10 mouse cellular contexts compared by ENCODE assay signal in genomic region chr3:88148354-88148753, GRCm38 (mm10). TPM values are rescaled to one million over a fixed set of nuclear protein-coding genes. Genes with fewer than 3 reads are reported as not detected.
DNase-seq lines count a peak whose midpoint lies in the region; ATAC-seq and TF ChIP-seq lines count a peak whose summit lies in the region.
"Had no signal": no experiment of that assay in that cellular context is flagged by ENCODE, and none has a peak within 500 bp of the region (broad histone marks: within the 10 kb centered on the region; RNA-seq: fewer than 3 reads in every experiment).

No protein-coding gene starts in this region.

- no peak overlapping the region for H3K9ac ChIP-seq in forebrain, embryonic 13.5 days
- no peak overlapping the region for H3K9ac ChIP-seq in forebrain, embryonic 16.5 days (replicated peaks; ENCODE audit: low read depth, low read length)
- no peak overlapping the region for H3K9ac ChIP-seq in liver, embryonic 16.5 days (ENCODE audit: low read depth, low read length)
- H3K9ac ChIP-seq in stomach, postnatal 0 days (ENCODE audit: low read length) = no peak overlapping the region
- no peak overlapping the region for H3K9ac ChIP-seq in forebrain, postnatal 0 days

- no peaks in the 10 kb centered on the region for H3K36me3 ChIP-seq in forebrain, embryonic 13.5 days (ENCODE audit: poor library complexity, severe bottlenecking)
- H3K36me3 ChIP-seq in forebrain, embryonic 16.5 days (ENCODE audit: control insufficient read depth, insufficient read depth) = no peaks in the 10 kb centered on the region
- no peaks in the 10 kb centered on the region for H3K36me3 ChIP-seq in liver, embryonic 16.5 days (ENCODE audit: control insufficient read depth, insufficient read depth)
- no peaks in the 10 kb centered on the region for H3K36me3 ChIP-seq in stomach, postnatal 0 days (ENCODE audit: control insufficient read depth, insufficient read depth, low read length)
- H3K36me3 ChIP-seq in forebrain, postnatal 0 days (ENCODE audit: insufficient read depth) = peaks cover 4% of the 10 kb centered on the region; the same call in 1 of the 2 replicates

- H3K4me2 ChIP-seq in forebrain, embryonic 13.5 days = peak overlapping the region; percentile 19; the same call in 1 of the 2 replicates
- H3K4me2 ChIP-seq in forebrain, embryonic 16.5 days (ENCODE audit: low read length) = no peak overlapping the region
- H3K4me2 ChIP-seq in liver, embryonic 16.5 days (ENCODE audit: low read depth, low read length) = 0 out of 2 replicates have a peak overlapping the region, but pooled peaks have one; percentile 1
- H3K4me2 ChIP-seq in stomach, postnatal 0 days (replicated peaks; ENCODE audit: low read depth) = no peak overlapping the region
- no peak overlapping the region for H3K4me2 ChIP-seq in forebrain, postnatal 0 days (ENCODE audit: low read depth)

- ATAC-seq in forebrain, embryonic 13.5 days = no peak
- no peak for ATAC-seq in forebrain, embryonic 16.5 days
- ATAC-seq in liver, embryonic 16.5 days (ENCODE audit: low read depth) = no peak
- no peak for ATAC-seq in stomach, postnatal 0 days (ENCODE audit: low FRiP score, low TSS enrichment)
- no peak for ATAC-seq in forebrain, postnatal 0 days
- ATAC-seq: CD4-positive, CD25-positive, alpha-beta regulatory T cell, adult 4 months had no signal

- H3K27me3 ChIP-seq in forebrain, embryonic 13.5 days = no peaks in the 10 kb centered on the region
- H3K27me3 ChIP-seq in forebrain, embryonic 16.5 days (replicated peaks; ENCODE audit: control insufficient read depth, insufficient read depth, low read length) = no peaks in the 10 kb centered on the region
- H3K27me3 ChIP-seq in liver, embryonic 16.5 days (ENCODE audit: control insufficient read depth, insufficient read depth, low read depth, low read length) = no peaks in the 10 kb centered on the region
- H3K27me3 ChIP-seq in stomach, postnatal 0 days (ENCODE audit: control insufficient read depth, insufficient read depth, low read length) = no peaks in the 10 kb centered on the region
- H3K27me3 ChIP-seq in forebrain, postnatal 0 days (ENCODE audit: insufficient read depth, low read length) = no peaks in the 10 kb centered on the region

- H3K27ac ChIP-seq in forebrain, embryonic 13.5 days = peak overlapping the region; percentile 94
- no peak overlapping the region for H3K27ac ChIP-seq in forebrain, embryonic 16.5 days (ENCODE audit: low read length)
- H3K27ac ChIP-seq in liver, embryonic 16.5 days (ENCODE audit: low read length) = peak overlapping the region; percentile 67
- peak overlapping the region; percentile 70 for H3K27ac ChIP-seq in stomach, postnatal 0 days (replicated peaks)
- H3K27ac ChIP-seq in forebrain, postnatal 0 days (ENCODE audit: low read depth, low read length) = no peak overlapping the region

- H3K4me3 ChIP-seq in forebrain, embryonic 13.5 days = no peak overlapping the region
- H3K4me3 ChIP-seq in forebrain, embryonic 16.5 days (replicated peaks; ENCODE audit: low read length) = no peak overlapping the region
- H3K4me3 ChIP-seq in liver, embryonic 16.5 days (ENCODE audit: low read depth, low read length) = no peak overlapping the region
- H3K4me3 ChIP-seq in stomach, postnatal 0 days (ENCODE audit: low read depth, low read length) = no peak overlapping the region
- no peak overlapping the region for H3K4me3 ChIP-seq in forebrain, postnatal 0 days (ENCODE audit: low read depth, low read length)

- TF ChIP-seq EP300 in stomach, postnatal 0 days (optimal IDR thresholded peaks at IDR 0.05) = no peak

- no peaks in the 10 kb centered on the region for H3K9me3 ChIP-seq in forebrain, embryonic 13.5 days (replicated peaks)
- H3K9me3 ChIP-seq in forebrain, embryonic 16.5 days (ENCODE audit: control insufficient read depth, low read length) = no peaks in the 10 kb centered on the region
- H3K9me3 ChIP-seq in liver, embryonic 16.5 days (replicated peaks; ENCODE audit: control insufficient read depth, low read length) = no peaks in the 10 kb centered on the region
- no peaks in the 10 kb centered on the region for H3K9me3 ChIP-seq in stomach, postnatal 0 days (ENCODE audit: control insufficient read depth, low read length)
- no peaks in the 10 kb centered on the region for H3K9me3 ChIP-seq in forebrain, postnatal 0 days (ENCODE audit: low read length)

- TF ChIP-seq CTCF in stomach, postnatal 0 days (IDR thresholded peaks at IDR 0.05; ENCODE audit: low read depth) = no peak
- TF ChIP-seq CTCF in forebrain, postnatal 0 days (IDR thresholded peaks at IDR 0.05; ENCODE audit: low read depth) = no peak

- WGBS in forebrain, embryonic 13.5 days = 91% methylated on average over 5 of the region's 5 CpGs
- WGBS in forebrain, embryonic 16.5 days = 94% methylated on average over 5 of the region's 5 CpGs
- WGBS in liver, embryonic 16.5 days (ENCODE audit: insufficient replicate concordance) = 52% methylated on average over 5 of the region's 5 CpGs
- WGBS in stomach, postnatal 0 days = 78% methylated on average over 5 of the region's 5 CpGs
- 89% methylated on average over 5 of the region's 5 CpGs for WGBS in forebrain, postnatal 0 days

- peak; percentile 35 for DNase-seq in lung, postnatal 36 days
- DNase-seq in lung, adult 18-20 months = no peak
- DNase-seq in stomach, postnatal 0 days (ENCODE audit: low spot score) = no peak
- DNase-seq in forebrain, postnatal 0 days = no peak
- no peak for DNase-seq in layer of hippocampus, postnatal 36 days
- DNase-seq: kidney, postnatal 4 days had no signal

- peaks cover 100% of the 10 kb centered on the region for H3K4me1 ChIP-seq in forebrain, embryonic 13.5 days
- peaks cover 94% of the 10 kb centered on the region for H3K4me1 ChIP-seq in forebrain, embryonic 16.5 days (replicated peaks; ENCODE audit: control insufficient read depth, insufficient read depth, low read length)
- peaks cover 86% of the 10 kb centered on the region for H3K4me1 ChIP-seq in liver, embryonic 16.5 days (ENCODE audit: control insufficient read depth, low read depth, low read length)
- peaks cover 44% of the 10 kb centered on the region for H3K4me1 ChIP-seq in stomach, postnatal 0 days (replicated peaks; ENCODE audit: control insufficient read depth, insufficient read depth)
- H3K4me1 ChIP-seq in forebrain, postnatal 0 days (ENCODE audit: insufficient read depth) = peaks cover 69% of the 10 kb centered on the region

RNA-seq across cellular contexts. Expression of gene Mef2d, which starts 6.2 kb away (rescaled TPM):
- 15.0 and 16.5 TPM in 2 replicates for polyA plus RNA-seq in forebrain, embryonic 13.5 days (2015; fragmentation: Nextera tagmentation; extraction: Ambion mirVana)
- polyA plus RNA-seq in forebrain, embryonic 16.5 days (2015; fragmentation: Nextera tagmentation; extraction: Ambion mirVana) = 25.1 and 28.3 TPM in 2 replicates
- polyA plus RNA-seq in liver, embryonic 16.5 days (2015; fragmentation: Nextera tagmentation; extraction: Ambion mirVana) = 5.2 and 7.9 TPM in 2 replicates
- 10.6 and 13.0 TPM in 2 replicates for polyA plus RNA-seq in stomach, postnatal 0 days (2015; fragmentation: Nextera tagmentation; extraction: Ambion mirVana)
- total RNA-seq in forebrain, postnatal 0 days (2014; rRNA removed) = 45.0 and 53.0 TPM in 2 replicates
- polyA plus RNA-seq in forebrain, postnatal 0 days (2015; fragmentation: Nextera tagmentation; extraction: Ambion mirVana) = 30.9 and 34.0 TPM in 2 replicates
- 100 to 1,000 TPM; 191 to 207 TPM for total RNA-seq in layer of hippocampus, postnatal 36 days (2021)

Comparison
In these comparisons a context has a peak if more than half of its experiments do, and no peak if none do; other contexts are left out.
1. H3K27ac ChIP-seq: peak in forebrain, embryonic 13.5 days (single experiment), liver, embryonic 16.5 days (single experiment) and stomach, postnatal 0 days (single experiment); none in forebrain, embryonic 16.5 days (single experiment) and forebrain, postnatal 0 days (single experiment).
2. H3K4me2 ChIP-seq: peak in forebrain, embryonic 13.5 days (single experiment) and liver, embryonic 16.5 days (single experiment); none in forebrain, embryonic 16.5 days (single experiment), stomach, postnatal 0 days (single experiment) and forebrain, postnatal 0 days (single experiment).